Mouse (Mus musculus): ENCODE results near the gene Ints1. TPM values are rescaled to one million over a fixed set of nuclear protein-coding genes. Genes with fewer than 3 reads are reported as not detected.
A peak's percentile ranks its signal among the peaks of the same experiment; 100 is the strongest.

The Ints1 gene
- 12.1 and 20.9 TPM in 2 replicates for polyA plus RNA-seq (2012; rRNA removed)

GRCm38 (mm10) chr5:139775216-139775926 lies at the start of gene Ints1:
Gene Ints1, minus strand, starts transcription at chr5:139775674.
- DNase-seq (ENCODE audit: low spot score): peak; percentile 89

GRCm38 (mm10) chr5:139824531-139824930 lies 49.1 kb upstream of the Ints1 start:
- DNase-seq (ENCODE audit: low spot score): no peak

GRCm38 (mm10) chr5:139821466-139822459 lies 46.3 kb upstream of the Ints1 start:
- DNase-seq (ENCODE audit: low spot score): no peak

- no peak for DNase-seq (ENCODE audit: low spot score)
Observed at GRCm38 (mm10) chr5:139819538-139820181, 44.2 kb upstream of the Ints1 start, which contains the start of gene Tmem184a. Gene Tmem184a, minus strand, starts transcription at chr5:139819917.

GRCm38 (mm10) chr5:139818801-139819200 lies 43.3 kb upstream of the Ints1 start:
- no peak for DNase-seq (ENCODE audit: low spot score)

- DNase-seq (ENCODE audit: low spot score): no peak
Observed at GRCm38 (mm10) chr5:139818056-139818455, 42.6 kb upstream of the Ints1 start.

GRCm38 (mm10) chr5:139817292-139817691 lies 41.8 kb upstream of the Ints1 start:
- DNase-seq (ENCODE audit: low spot score): no peak

GRCm38 (mm10) chr5:139816445-139816844 lies 41.0 kb upstream of the Ints1 start:
- no peak for DNase-seq (ENCODE audit: low spot score)

GRCm38 (mm10) chr5:139815964-139816363 lies 40.5 kb upstream of the Ints1 start:
- DNase-seq (ENCODE audit: low spot score): no peak

GRCm38 (mm10) chr5:139813963-139814381 lies 38.5 kb upstream of the Ints1 start:
- no peak for DNase-seq (ENCODE audit: low spot score)

GRCm38 (mm10) chr5:139813126-139813490 lies 37.6 kb upstream of the Ints1 start:
- no peak for DNase-seq (ENCODE audit: low spot score)

- DNase-seq (ENCODE audit: low spot score): no peak
Observed at GRCm38 (mm10) chr5:139812398-139813125, 37.1 kb upstream of the Ints1 start.

GRCm38 (mm10) chr5:139811677-139812397 lies 36.4 kb upstream of the Ints1 start:
- DNase-seq (ENCODE audit: low spot score): no peak

- no peak for DNase-seq (ENCODE audit: low spot score)
Observed at GRCm38 (mm10) chr5:139809397-139809796, 33.9 kb upstream of the Ints1 start.

- no peak for DNase-seq (ENCODE audit: low spot score)
Observed at GRCm38 (mm10) chr5:139805924-139806323, 30.4 kb upstream of the Ints1 start.

GRCm38 (mm10) chr5:139804573-139805111 lies 29.2 kb upstream of the Ints1 start:
- DNase-seq (ENCODE audit: low spot score): no peak

- no peak for DNase-seq (ENCODE audit: low spot score)
Observed at GRCm38 (mm10) chr5:139804107-139804551, 28.7 kb upstream of the Ints1 start.

- no peak for DNase-seq (ENCODE audit: low spot score)
Observed at GRCm38 (mm10) chr5:139803601-139804102, 28.2 kb upstream of the Ints1 start.

- DNase-seq (ENCODE audit: low spot score): no peak
Observed at GRCm38 (mm10) chr5:139803165-139803564, 27.7 kb upstream of the Ints1 start.

GRCm38 (mm10) chr5:139801880-139802279 lies 26.4 kb upstream of the Ints1 start:
- no peak for DNase-seq (ENCODE audit: low spot score)

Data from urinary bladder, adult 2 months (tissue).